Mouse (Mus musculus): ENCODE measurements around the gene Phf3.

- TF ChIP-seq EP300 (IDR thresholded peaks at IDR 0.05) = no peak
- TF ChIP-seq CTCF (IDR thresholded peaks at IDR 0.05) = no peak
Measured at GRCm38 (mm10) chr1:30814987-30815386, 58.7 kb downstream of the Phf3 start.

Measured in lung, postnatal 0 days (tissue).